Mouse (Mus musculus) lung, postnatal 36 days (tissue): ENCODE results near the gene Magi1.

Experiments
- DNase-seq: peaks from one replicate; pipeline ENCODE4 v3.0.0; 2022; ENCODE audit warnings: mixed read lengths

The Magi1 gene

GRCm38 (mm10) chr6:94199696-94200095 lies 84.0 kb downstream of the Magi1 start:
- no peak for DNase-seq

DNA sequence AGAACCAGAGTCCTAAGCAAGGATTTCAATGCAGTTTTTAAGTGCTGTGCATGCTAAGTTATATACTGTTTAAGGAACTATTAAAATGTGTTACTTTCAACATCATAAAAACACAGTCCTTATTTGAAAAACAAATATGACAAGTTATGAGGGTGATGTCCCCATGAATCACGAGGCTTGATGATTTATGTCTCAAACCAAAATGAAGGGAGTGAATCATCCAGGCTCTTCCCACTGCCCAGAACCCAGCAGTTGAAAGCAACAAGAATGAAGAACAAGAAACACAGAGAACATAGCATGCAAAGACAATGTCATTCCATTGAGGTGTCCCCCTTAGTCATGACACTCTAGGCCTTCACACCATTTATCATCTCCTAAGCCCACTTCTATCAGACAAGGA lies 85.9 kb downstream of the Magi1 start:
- DNase-seq, result no peak

DNA sequence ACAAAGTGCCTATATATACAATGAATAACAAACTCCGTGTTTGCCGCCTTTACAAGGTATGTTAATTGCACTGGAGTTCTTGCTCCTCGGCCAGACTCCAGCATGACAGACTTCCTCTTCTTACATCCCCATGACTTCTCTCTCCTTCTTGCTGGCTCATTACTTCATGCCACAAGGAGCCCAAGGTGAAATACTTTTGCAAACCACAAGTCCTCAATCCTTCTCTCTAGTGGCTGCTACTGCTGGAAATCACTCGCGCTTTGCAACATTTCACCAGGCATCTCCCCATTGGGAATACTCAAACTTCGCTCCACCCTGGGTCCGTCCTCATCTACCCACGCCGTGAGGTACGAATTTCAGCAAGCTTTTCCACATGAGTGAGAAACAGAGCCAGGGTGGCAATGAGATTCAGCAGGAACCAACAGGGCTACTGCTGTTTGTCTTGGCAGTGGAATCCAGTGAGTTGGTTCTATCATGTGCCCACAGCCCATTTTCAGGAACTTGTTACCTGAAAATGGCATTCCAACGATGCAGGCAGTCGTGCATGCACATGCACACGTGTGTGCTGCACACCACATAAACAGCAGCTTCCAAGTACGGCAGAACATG lies 88.3 kb downstream of the Magi1 start:
- DNase-seq, result peak; percentile 42

- DNase-seq, result no peak
These were observed 92.9 kb downstream of the Magi1 start for GRCm38 (mm10) chr6:94190830-94191229.

DNA sequence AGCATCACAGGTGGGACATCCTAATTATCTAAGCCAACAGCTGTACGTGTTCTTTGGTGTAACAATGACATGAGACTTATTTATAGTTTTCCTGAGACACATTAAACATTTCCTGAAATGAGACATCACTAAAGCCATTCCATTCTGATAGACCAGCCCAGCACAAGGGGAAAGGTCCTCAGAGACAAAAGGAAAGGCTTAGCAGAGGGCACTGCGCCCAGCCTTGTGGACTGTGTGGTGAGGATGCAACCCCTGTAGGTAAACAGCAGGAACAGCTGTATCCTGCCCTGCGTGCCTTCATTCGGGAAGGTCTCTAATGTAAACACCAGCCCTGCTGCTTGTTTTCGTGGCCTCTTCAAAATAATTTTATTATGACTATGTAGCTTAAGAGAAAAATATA lies 94.3 kb downstream of the Magi1 start:
- no peak for DNase-seq

GRCm38 (mm10) chr6:94186628-94187319 lies 96.9 kb downstream of the Magi1 start:
- DNase-seq, result peak; percentile 35

DNA sequence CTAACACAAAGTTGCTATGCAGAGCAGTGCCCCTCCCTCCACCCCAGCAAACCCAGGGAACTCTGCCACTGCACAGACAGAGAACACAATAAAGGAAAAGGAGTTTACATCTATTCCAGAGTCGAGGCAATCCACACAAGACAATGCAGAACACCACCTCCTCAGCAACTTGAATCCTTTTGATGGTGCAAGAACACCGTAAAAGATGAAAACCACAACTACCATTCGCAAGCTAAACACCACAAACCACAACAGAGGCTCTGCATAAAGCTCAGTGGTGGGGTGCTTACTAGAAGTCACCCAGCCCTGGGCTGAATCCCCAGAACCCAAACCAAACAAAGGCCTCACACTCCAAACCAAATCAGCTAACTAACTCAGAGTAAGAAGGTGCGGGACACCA lies 99.4 kb downstream of the Magi1 start:
- DNase-seq, result no peak

DNA sequence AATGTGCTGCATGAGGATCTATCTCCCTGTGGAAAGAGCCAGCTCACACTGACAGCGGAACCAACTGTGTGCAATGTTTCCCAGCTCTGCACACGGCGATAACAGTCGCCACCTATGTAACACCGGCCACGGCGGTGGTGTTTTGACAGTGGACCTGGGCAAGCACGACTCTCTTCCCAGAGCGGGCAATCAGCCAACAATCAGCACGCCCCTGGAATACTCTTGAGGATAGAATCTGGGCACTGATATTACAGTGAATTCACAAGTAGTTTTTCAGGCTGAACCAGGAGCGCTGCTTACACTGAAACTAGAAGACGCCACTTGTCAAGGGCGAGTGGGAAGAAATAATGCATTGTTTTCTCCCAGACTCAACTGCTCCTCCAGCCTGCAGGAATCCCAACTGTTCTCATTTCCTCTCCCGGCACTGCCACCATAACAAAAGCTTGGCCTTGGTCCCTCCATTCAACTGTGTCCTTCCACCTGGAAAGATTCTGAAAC lies 100.3 kb downstream of the Magi1 start:
- peak; percentile 56 for DNase-seq

DNA sequence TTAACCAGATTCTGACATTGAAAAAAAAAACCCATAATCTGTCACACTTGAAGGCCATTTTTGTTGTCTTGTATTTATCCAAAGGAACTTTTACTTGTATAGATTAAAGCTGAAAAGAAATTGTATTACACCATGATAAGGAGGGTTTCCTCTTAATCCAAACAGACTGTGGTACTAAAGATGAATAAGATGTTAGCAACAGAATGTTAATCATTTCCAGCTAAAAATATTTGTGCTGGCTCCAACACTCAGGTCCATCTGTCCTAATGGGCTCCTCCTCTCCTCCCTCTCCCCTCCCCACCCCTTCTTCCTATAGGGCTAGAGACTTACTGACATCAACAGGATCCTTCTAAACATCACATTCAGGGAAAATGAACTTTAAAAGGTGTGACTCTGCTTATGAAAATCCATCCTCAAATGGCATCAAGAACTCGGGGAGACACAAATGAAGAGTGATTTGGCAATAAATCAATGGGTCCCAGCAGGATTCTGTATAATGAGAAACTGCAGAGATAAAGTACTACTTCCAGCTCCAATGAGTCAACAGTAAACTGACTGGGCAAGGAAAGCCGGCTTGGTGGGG lies 102.0 kb downstream of the Magi1 start:
- DNase-seq, result no peak

DNA sequence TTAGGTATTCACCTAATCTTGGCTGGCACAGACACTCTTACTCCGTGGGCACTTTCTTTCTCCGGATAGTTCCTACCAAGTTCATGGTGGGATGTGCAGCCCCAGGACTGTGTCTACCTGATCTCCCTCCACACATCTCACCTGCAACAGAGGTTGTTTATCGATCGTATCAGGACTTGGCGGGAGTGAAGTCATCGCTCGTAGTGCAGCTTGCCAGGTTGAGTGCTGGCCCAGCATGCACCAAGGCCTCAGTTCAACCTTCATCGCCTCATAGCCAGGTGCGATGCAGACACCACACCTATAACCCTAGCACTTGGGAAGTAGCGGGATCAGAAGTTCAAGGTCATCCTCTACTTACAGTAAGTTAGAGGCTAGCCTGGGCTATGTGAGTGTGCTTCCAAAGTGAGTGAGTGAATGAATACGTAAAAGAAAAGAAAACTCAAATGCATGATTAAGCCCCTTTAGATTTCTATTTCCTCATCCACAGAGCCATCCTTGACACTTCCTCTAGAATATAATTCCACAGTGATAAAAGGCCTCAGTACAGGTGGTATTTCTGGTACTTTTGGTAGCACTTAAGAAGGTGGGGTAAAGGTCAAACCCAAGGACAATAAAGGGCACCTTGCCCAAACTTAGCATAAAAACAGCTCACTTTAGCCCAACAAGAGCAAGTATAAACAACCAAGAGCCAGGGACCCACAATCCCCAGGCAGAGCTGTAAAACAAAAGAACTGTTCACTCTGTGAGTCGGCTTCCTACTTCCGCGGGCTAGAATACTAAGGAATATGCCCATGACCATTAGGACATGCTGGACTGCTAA lies 103.2 kb downstream of the Magi1 start:
- no peak for DNase-seq

DNA sequence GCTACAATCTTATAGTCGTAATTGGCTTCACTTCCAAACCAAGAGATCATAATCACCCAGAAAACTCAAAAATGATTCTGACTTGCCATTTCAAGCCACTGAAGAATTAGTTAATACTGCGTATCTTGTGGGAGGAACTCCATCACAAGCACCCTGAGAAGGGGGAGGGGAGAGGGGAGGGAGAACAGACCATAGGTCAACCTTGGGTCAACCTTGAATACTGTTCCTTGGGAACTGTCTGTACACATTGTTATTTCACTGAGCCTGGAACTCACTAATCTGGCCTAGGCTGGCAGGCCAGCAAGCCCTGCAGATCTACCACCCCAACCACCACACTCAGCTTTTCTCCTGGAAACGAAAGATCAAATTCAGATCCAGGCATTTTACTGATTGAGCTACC lies 106.2 kb downstream of the Magi1 start:
- DNase-seq, result no peak

GRCm38 (mm10) chr6:94176705-94177104 lies 107.0 kb downstream of the Magi1 start:
- no peak for DNase-seq

DNA sequence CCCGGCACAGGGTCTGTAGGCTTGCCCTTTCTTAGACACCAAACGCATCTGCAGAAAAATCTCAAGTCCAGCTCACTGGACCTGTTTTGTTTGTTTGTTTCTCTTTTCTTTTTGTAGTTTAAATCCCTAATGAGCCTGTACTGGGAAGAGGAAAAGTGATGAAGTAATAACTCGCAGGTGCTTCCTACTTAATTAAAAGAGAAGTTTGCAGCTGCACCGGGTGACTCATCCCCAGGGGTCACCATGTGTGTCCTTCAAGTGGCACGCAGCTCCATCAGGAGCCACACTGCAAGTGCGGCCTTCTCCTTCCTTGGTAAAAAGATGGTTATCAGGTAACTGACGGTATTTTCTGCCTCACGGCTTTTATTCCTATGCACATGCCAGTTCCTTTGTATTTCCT lies 112.5 kb downstream of the Magi1 start:
- DNase-seq, result no peak

- DNase-seq, result no peak
These were observed 114.0 kb downstream of the Magi1 start for GRCm38 (mm10) chr6:94169581-94170194.

- DNase-seq, result no peak
These were observed 117.8 kb downstream of the Magi1 start for GRCm38 (mm10) chr6:94165951-94166350.

DNA sequence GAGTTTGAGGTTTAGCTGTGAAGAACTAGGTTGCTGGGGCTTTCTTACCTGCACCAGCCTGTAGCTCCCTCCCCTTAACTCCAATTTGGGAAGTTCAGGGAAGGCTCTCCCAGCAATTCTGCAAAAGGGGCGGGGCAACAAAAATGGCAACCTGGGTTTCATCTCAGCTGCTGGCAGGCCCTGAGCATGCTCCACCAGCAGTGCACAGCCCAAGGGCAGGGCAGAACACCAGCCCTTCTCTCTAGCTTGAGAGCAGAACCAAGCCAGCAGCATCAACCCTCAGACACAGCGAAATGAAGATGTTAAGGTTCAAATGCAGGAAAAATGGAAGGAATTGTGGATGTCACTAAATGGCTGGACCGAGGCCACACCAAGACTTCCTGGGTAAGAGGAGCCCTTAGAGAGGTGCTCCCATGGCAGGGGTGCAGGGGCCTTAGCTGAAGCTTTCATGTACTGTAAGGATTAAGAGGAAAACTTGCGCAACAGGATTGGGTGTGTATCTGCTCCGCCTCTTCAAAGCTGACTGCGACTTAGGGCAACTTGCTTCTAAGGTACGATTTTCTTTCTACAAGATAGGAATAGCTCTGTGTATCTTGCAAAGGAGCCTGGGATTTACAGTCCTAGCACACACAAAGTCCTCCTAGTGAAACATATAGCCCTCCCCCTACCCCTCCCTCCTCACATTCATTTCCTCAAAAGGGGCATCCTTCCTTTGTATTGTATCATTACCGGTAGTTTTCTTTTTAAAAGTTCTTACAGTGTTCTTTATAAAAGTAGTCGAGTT lies 118.8 kb downstream of the Magi1 start:
- peak; percentile 64 for DNase-seq

GRCm38 (mm10) chr6:94163325-94163995 lies 120.3 kb downstream of the Magi1 start:
- no peak for DNase-seq

GRCm38 (mm10) chr6:94162918-94163317 lies 120.8 kb downstream of the Magi1 start:
- DNase-seq, result no peak

GRCm38 (mm10) chr6:94159256-94159655 lies 124.5 kb downstream of the Magi1 start:
- no peak for DNase-seq

GRCm38 (mm10) chr6:94158119-94158848 lies 125.4 kb downstream of the Magi1 start:
- peak; percentile 52 for DNase-seq

- DNase-seq, result no peak
These were observed 127.7 kb downstream of the Magi1 start for GRCm38 (mm10) chr6:94155996-94156395.
